Mouse (Mus musculus) c-Kit-positive CD71-positive TER-119-positive erythroid progenitor cells, embryonic 14.5 days (primary cell): ENCODE data around the gene Rcan2.

Experiments used
- DNase-seq: peaks from one replicate; pipeline ENCODE4 v3.0.0-alpha.2; 2013; ENCODE audit warnings: low spot score

Rcan2 gene

DNA sequence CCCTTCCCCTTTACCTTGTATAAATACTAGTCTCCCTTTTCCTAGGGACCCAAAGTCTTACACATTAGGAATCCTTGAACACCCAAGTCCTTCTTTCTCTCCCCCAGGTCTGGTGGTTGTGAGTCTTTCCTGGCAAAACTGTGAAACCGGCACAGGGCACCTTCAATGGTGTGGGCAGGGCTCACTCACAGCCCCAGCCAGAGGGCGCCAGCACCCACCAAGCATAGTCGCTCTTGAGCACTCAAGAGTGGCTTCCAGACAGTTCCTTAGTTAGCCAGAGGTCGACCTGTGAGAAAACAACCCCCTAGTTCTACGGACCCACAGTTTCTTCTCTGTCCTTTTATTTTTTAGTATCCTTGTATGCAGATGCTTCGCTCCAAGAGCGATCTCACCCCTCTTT lies at the start of gene Rcan2:
TSS of gene Rcan2 (plus strand) at position 275 of the 400 bp plus-strand sequence.
- no peak for DNase-seq

GRCm38 (mm10) chr17:43752811-43753210 lies 48.3 kb upstream of the Rcan2 start:
- no peak for DNase-seq

DNA sequence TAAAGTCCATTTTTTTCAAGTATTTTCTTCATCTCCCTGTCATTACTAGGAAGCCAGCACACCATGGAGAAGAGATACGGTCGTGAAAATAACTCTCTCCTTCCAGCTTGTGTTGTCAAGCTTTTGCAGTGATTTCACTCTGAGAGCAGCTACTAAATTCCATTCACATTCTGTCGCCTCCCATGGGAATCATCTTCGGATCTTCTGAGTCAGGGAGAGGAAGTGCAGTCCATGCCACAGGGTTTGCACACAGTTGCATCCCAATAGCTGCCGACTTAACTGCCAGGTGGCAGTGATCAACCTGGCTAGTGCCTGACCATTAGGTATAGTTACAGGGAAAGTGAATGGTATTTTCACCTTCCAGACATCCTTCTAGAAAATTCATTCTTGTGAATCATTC lies 46.5 kb upstream of the Rcan2 start:
- no peak for DNase-seq

GRCm38 (mm10) chr17:43758607-43759259 lies 42.4 kb upstream of the Rcan2 start:
- no peak for DNase-seq

- DNase-seq, result no peak
Observed at GRCm38 (mm10) chr17:43784531-43784930, 16.6 kb upstream of the Rcan2 start.

- DNase-seq, result no peak
Observed at GRCm38 (mm10) chr17:43788222-43788621, 12.9 kb upstream of the Rcan2 start.

GRCm38 (mm10) chr17:43789376-43789775 lies 11.8 kb upstream of the Rcan2 start:
- no peak for DNase-seq

GRCm38 (mm10) chr17:43791751-43792150 lies 9.4 kb upstream of the Rcan2 start:
- no peak for DNase-seq

DNA sequence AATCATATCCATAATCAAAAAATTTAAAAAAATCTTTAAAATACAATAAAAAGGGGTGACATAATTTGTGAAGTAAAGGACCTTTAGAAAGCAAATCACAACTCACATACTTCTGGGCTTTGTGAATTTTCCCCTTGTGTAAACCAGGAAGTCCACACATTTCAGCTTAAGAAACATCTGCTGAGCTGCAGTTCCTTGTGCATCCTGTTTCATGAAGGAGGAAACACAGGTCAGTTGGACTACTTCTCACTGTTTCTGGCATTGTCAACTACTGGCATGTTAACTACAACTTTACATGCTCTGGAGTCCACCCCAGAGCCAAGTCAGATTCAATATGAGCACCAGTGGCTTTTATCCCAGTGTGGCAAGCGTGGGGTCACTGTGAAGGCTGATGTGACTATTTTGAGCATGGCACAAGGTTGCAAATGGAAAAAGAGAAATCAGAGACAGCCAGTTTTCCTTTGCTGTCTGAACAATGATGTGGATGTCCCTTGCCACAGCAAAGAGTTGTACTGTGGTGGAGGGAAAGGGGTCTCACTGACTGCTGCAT lies 6.3 kb upstream of the Rcan2 start:
- DNase-seq, result no peak

DNA sequence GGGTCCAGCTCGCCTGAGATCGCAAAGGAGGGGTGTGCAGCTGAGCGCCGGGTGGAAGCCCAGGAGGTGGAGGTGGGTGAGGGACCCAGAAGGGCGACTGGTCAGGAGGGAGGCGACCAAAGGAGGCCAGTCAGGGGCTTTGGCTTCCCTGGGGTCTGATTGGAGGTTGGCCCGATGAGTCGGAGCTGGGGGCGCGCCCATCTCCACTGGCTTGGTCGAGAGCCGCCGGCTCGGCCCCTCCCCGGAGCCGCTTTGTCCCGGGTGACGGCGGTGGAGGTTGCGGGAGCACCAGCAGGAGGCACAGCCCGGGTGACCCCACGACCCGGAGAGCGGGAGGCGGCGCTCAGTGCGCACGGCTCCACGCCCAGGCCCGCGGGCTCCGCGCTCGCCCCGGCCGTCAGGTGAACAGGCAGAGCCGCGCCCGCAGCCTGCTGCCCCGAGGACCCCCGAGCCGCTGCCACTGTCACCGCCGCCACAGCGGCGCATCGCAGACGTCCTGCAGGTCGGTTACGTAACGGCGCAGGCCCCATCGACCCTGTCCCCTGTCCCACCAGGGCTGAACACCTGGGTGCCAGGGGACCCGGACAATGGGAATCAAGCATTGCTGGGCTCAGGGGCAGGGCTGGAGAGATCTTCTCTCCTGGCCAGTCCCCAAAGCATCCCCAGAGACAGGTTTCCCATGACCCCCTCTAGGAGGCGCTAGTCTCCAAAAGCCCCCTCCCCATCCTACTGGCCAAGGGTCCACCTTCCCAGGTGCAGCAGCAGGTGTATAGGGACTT lies 633 bp downstream of the Rcan2 start:
- DNase-seq, result no peak

DNA sequence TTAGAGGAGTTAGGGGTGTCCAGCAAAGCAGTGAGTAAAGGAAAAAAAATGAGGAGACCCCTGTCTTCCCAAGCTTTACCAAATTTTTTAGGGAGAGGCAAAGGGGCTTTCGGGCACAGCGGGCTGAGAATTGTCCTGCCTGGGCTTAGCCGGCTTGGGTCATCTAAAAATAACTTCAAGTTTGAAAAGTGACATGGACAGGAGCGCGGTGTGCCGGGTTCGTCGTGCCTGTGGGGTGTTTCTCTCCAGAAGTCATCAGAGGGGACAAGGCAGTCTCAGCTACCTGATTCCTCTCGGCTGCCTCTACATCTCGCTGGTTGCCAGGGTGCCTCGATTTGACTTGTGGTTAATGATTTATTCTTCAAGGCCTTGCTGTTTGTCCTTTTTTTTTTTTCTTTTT lies 1.3 kb downstream of the Rcan2 start:
- no peak for DNase-seq

DNA sequence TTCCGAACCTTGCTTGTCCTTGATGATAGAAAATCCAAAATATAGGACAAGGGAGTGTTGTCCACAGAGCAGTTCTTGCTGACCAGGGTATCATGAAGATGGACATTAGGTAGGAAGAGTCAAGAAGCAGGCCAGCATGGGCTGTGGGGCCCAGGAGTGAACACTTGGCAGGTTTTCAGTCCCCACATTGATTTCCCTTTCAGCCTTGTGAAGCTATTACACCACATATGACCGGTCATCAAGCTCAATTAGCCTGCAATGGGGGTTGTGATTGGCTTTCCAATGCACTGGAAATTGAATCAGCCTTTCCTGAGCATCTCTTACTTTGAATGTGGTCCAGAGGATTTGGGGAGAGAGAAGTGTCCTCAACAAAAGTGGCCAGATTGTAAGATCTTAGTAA lies 2.0 kb downstream of the Rcan2 start:
- no peak for DNase-seq

GRCm38 (mm10) chr17:43803764-43804163 lies 2.6 kb downstream of the Rcan2 start:
- DNase-seq, result no peak

- DNase-seq, result no peak
Observed at GRCm38 (mm10) chr17:43806841-43807240, 5.7 kb downstream of the Rcan2 start.

DNA sequence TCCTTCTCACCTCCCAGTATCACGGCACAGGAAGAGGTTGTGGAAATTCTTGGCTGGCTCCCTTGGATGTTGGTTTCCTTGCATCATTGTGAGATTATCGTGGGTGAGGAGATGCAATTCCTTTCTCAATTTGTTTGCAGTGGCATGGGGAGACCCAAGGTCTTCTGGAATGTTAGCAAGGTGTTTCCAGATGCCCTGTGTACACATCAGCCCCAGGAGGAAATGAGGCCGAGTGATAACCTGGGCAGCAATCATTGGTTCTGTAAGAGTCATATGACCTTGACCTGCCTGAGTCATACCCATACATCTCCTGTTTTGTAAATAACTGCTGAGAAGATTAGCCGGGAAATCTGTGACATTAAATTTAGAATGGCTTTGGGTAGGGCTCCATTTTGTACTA lies 10.3 kb downstream of the Rcan2 start:
- no peak for DNase-seq

DNA sequence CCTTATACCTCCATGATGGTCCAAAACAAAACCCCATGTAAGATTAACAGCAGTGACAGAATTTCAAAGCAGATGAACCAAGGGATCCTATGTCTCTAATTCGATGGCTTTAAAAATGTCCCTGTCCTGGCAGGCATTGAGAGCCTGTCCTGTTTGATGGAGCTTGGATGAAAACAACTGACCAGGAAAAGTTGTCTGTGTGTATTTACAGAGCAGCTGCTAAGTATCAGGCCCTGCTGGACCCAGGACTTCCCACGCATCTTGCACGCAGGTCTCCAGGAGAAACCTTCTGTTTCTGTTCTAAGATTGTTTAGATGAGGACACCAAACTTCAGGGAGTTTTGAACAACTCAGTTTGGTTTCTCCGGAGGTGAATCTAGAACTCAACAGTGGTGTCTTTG lies 14.2 kb downstream of the Rcan2 start:
- no peak for DNase-seq

DNA sequence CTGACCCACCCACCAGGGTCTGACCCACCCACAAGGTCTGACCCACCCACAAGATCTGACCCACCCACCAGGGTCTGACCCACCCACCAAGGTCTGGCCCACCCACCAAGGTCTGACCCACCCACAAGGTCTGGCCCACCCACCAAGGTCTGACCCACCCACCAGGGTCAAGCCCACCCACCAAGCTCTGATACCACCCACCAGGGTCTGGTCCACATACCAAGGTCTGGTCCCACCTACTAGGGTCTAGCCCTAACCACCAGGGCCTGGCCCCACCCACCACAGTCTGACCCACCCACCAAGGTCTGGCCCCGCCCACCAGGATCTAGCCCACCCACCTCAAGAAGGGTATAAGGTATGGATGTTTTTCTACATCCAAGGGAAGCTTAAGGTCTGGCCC lies 15.3 kb downstream of the Rcan2 start:
- DNase-seq, result no peak

GRCm38 (mm10) chr17:43817171-43817570 lies 16.0 kb downstream of the Rcan2 start:
- DNase-seq, result no peak

GRCm38 (mm10) chr17:43818390-43818789 lies 17.2 kb downstream of the Rcan2 start:
- no peak for DNase-seq

- DNase-seq, result no peak
Observed at GRCm38 (mm10) chr17:43820904-43821303, 19.8 kb downstream of the Rcan2 start.

- DNase-seq, result no peak
Observed at GRCm38 (mm10) chr17:43822207-43822606, 21.1 kb downstream of the Rcan2 start.

DNA sequence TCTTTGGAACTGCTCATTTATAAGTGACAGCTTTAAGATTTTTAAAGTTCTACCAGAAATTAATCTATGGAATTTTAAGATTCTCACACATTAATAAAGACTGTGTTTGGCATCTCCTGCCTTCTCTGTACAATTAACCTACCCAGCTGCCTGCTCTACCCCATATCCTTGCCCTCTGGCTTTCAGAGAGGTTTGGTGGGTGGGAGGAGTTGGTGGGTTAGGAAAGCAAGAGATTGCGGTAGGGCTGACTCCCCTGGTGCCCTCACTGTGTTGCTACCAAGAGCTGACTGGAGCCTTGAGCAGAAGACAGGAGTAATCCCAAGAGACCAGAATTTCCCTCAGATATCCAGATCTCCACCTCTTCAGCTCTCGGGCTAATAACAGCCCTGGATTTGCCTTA lies 21.5 kb downstream of the Rcan2 start:
- no peak for DNase-seq

DNA sequence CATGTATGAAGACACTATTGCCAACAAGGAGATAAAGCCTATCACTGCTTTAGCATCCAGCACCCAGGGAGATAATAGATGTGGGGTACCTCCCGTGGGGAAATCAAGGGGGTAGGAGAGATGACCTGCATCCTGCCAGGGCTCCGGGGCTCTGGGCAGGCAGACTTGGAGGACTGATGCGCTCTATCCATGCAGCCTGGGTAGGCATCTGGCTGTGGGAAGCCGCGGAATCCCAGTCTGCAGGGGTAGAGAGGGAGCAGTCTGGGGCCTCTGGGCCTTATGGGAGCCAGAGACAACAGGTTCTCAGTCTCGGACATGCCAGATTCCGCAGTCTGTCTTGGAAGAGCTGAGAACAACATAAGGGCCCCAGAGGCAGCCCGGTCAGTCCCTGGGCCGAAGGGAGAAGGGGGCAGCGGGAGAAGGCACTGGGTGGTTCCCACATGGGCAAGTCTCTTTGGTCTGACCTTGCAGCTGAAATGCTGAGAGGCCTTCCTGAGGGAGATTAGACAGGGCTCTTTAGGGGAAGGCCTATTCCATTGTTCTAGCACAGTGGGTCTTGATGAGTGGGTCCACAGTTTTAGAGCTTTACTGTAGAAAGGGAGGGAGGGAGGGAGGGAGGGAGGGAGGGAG lies 23.7 kb downstream of the Rcan2 start:
- DNase-seq, result no peak
